Mouse (Mus musculus): Measurements from ENCODE around the gene Bcr. TPM values are rescaled to one million over a fixed set of nuclear protein-coding genes. Genes with fewer than 3 reads are reported as not detected.

Bcr gene
- total RNA-seq, 2 experiments from 2014 or later, result 9.1 to 14.1 TPM

DNA sequence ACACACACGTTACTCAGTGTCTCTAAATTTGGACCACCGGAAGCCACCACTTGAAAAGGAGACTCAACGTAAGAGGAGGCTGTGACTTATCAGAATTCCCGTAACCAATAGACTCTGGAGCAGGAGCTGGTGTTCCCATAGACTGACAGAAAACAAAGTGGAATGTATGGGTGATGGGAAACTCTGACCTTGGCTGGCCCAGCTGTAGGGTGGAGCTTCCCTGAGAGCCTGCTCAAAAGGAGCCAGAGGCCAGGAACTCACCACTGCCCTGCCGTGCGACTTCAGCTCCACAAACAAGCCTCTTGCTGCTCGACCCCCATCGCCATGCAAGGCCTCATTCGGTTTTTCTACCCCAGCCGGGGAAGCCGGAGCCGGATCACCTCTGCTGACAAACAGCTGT lies 113.3 kb downstream of the Bcr start:
- ATAC-seq (ENCODE audit: poor library complexity, severe bottlenecking), result no peak

DNA sequence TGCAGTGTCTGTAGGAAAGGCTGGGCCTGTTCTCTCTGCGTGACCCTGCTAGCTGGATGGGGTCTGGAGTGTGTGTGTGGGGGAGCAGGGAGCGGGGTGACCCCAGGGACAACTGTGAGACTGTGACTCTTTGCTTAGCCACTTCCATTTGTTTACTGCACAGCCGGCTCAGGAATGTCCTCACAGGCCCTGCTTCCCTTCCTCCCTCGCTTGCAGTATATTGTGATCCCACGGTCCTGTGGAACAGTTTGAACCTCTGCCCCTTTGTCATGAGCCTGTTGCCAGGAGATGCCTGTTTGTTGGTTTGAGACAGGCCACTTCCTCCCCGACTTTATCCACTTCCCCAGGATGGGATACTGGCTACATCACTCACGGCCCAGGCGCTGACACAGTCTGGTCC lies 116.1 kb downstream of the Bcr start:
- ATAC-seq (ENCODE audit: poor library complexity, severe bottlenecking), result no peak

DNA sequence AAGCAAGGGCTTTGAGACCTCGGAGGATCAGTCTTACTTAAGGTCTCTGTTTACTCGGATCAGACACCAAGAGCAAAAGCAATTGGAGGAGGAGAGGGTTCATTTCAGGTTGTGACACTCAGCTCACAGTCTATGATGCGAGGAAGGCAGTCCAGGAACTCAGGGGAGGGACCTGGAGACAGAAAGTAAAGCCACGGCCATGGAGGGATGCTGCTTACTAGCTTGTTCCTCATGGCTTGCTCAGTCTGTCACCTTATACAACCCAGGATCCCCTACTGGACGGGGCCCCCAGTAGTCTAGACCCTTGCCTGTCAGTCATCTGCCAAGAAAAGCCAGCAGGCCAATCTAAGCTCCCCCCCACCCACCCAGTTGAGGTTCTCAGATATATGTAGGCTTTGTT lies 118.5 kb downstream of the Bcr start:
- ATAC-seq (ENCODE audit: poor library complexity, severe bottlenecking), result no peak

DNA sequence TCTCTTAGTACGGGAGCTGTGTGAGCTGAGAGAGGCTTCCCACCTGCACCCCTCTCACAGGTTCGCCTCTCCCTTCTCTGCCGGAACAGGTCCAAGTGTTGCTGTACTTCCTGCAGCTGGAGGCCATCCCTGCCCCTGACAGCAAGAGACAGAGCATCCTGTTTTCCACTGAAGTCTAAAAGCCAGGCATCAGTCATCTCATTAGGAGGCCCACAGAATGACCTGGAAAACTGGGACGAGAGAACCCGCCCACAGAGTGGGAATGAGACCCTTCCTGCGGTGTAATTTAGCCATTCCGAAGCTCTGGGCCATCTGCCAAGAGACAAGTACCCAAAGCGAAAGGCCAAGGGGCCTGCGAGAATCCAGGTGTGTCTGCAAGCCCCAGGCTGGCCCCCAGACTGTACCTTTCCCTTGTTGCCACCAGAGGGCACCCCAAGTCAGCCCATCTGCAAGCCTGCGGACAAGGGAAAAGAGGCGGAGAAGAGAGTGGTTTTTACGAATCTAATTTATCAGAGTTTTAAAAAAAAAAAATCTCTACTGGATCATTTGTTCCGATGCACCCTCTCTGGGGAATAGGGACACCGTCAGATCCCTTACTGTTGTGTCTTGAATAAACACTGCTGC lies 121.9 kb downstream of the Bcr start:
- peak; percentile 83 for ATAC-seq (ENCODE audit: poor library complexity, severe bottlenecking)

DNA sequence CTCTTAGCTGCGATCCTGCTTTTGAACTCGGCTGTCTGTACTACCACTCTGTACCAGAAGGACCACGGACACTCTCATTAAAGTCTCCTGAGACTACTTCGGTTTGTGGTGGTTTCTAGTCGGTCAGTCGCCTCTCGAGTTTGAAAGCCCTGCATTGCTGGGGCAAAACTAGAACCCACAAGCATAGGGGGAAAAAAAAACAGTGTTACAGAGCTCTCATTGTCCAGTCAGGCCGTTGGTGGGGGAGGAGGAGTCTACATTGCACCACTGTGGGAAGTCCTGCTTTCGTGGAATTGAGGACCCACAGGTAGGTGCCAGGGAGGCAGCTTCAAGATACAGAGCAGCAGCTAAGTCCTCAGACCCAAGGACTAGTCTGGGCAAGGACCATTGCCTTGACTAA lies 124.4 kb downstream of the Bcr start:
- ATAC-seq (ENCODE audit: poor library complexity, severe bottlenecking), result no peak

DNA sequence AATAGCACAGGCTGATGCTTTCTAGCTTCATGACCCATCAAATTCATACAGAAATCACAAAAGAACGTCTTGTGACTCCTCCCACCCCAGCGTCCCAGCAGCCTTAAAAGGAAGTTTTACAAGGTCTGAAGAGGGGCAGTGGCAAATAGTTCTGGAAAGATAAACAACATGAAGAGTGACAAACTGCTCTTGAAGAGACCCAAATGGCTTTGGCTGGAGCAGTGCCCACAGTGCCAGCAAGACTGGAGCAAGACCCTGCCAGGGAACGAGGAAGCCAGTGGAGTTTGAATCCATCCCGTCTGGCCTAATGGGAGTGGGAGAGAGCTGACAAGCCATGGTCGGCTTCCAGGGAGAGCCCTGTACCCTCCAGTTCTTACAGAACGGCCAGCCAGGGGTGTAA lies 126.2 kb downstream of the Bcr start:
- no peak for ATAC-seq (ENCODE audit: poor library complexity, severe bottlenecking)

DNA sequence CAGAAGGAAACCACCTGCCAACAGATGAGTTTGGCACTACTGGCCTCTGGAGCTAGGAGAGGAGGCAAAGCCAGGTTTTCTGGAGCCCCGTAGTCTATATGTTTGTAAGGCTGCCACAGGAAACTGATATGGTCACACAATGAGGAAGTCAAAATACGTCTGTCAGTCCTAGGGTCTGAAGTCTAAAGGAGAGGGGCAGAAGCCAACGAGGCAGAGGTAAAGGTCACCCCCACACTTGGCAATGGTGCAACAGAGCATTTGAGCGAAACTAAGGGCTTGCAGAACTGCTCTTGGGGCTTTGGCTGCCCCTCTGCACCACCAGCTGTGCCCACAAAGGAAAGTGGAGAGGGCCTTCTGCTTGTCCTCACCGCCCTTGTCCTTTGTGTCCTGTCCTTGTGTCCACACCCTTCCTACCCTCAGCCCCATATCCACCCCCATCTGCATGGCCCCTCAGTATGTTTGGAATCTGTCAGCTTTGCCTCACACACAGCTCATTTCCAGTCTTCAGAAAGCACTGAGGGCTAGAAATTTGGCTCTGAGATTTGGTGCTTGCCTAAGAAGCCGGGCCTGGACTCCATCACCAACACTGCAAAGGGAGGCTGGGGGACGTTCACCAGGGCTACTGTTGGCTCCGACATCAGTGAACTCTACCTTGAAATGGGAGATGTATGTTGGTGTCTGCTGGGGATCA lies 127.1 kb downstream of the Bcr start:
- peak; percentile 47 for ATAC-seq (ENCODE audit: poor library complexity, severe bottlenecking)

DNA sequence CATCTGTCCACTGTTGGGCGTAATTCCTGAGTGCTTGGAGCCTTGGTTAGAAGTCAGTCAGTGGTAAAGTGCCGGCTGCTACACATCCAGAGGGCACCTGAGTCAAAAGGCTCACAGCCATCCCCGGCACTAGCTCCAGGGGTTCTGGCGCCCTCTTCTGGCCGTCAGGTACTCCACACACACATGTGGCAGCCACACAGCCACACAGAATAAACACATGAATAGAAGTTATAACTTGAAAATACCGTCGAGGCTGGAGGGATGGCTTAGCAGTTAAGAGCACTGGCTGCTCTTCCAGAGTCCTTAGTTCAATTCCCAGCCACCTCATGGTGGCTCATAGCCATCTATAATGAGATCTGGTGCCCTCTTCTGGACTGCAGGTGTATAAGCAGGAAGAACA lies 131.3 kb downstream of the Bcr start:
- peak; percentile 75 for ATAC-seq (ENCODE audit: poor library complexity, severe bottlenecking)

DNA sequence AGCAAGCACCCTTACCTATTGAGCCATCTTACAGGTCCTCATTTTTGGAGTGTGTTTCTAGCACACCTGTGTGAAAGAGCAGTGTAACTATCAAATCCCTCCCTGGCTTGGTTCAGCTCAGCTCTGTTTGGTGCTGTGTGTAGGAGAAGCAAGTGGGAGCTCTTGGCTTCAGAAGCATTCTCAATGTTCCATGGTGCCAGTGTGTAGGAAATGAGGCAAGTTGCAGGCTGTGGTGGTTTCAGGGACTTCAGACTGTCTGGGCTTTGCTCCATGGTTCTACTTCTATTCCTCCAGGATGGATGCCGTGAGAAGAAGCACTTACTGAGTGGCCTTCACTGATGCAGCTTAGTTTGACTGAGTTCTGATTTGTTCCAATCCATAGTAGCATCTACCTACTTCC lies 137.4 kb downstream of the Bcr start:
- no peak for ATAC-seq (ENCODE audit: poor library complexity, severe bottlenecking)

DNA sequence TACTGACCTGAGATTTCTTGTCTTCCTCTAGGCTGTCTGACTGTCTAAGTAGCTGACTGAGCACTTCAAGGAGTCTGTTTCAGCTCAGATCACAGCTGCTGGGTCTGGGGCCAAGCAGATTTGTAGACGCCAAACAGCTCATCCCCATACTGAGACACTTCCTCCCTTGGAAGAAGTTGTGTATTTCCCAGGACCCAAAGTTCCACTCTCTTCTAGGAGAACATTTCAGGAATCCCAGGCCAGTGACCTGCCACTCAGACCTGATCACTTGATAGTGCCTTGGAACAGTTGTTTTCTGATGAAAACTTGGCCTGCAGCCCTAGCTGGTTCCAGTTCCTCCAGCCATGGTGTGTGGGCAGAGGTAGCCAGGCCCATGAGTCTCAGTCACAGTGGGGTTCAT lies 140.3 kb downstream of the Bcr start:
- ATAC-seq (ENCODE audit: poor library complexity, severe bottlenecking), result no peak

DNA sequence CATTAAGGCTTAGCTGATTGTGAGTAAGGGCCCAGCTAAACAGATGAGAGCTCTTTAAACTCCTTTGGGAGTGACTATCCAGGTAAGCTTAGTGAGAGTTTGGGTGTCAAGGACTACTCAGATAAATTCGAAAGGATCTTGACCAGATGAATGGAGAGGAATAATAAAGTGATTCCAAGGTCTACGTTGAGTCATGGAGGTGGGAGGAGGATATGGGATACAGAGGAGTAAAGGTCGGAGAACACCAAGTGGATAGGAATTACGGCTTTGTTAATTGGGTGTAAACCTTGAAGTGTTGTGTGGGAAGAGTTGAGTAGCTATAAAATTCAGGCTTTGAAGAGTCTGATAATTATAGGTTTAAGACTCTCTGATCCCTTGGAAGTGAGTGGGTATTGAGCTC lies 145.8 kb downstream of the Bcr start:
- no peak for ATAC-seq (ENCODE audit: poor library complexity, severe bottlenecking)

DNA sequence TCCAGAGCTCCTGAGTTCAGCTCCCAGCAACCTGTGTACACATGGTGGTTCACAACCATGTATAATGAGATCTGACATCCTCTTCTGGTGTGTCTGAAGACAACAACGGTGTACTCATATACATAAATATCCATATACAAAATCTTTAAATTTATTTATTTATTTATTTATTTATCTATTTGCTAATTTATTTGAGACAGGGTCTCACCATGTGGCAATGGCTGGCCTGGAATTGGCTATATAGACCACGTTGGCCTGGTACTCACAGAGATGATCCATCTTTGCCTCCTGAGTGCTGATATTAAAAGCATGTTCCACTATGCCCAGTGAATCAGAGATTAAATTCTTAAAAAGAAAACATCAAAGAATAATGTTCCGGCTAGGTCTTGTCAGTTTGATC lies 150.4 kb downstream of the Bcr start:
- ATAC-seq (ENCODE audit: poor library complexity, severe bottlenecking), result no peak

DNA sequence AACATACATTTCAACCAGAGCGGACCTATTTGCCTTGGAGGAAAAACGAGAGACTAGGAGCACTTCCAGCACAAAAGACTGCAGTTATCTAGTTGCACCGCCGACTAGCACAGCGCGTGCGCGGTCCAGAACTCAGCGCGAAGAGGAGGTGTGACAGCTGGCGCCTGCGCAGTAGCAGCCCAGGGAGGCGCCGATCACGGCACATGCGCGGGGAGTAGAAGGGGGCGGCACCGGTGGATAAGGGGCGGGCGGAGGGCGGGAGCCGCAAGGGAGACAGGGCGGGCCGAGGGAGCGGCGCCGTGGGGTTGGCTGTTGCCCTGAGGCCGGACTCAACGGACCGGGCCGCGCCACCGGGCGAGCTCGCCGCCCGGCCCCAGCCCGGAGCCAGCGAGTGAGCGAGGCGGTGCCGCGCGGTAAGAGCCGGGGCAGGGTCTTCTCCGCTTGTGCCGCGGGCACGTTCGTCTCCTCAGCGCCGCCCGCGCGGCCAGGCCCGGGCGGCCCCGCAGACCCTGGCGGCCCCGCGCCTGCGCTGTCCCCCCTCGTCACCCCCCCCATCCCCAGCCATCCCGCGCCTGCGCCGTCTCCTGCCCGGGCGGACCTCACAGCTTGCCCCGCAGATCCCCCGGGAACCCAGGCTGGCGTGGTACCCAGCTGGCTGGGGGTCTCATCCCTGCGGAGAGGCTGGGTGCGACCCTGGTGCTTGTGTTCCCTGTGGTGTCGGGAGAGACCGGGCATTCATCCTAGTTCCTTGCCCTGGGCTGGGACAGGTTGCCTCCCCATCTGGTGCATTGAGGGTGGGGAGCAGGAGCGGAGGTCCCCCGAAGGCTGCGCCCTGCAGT lies 151.6 kb downstream of the Bcr start, which contains the start of gene Specc1l:
Gene Specc1l (plus strand): TSS at position 267 of the 839 bp plus-strand sequence.
- peak; percentile 99 for ATAC-seq (ENCODE audit: poor library complexity, severe bottlenecking)

DNA sequence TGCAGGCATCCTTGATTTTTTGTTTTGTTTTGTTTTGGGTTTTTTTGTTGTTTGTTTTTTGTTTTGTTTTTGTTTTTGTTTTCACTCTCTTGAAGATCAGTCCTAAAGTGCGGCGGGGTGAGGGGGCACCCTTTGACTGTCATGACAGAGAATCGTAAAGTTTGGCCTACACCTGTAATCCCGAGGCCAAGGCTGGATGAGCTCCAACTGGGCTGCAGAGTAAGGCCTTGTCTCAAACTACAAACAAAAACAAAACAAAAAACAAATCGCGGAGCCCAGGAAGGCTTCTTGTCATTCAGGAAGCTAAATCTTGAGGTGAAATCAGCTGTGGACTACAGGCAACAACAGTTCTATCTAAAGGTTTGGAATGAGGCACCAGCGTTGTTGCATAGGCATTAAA lies 152.6 kb downstream of the Bcr start:
- no peak for ATAC-seq (ENCODE audit: poor library complexity, severe bottlenecking)

DNA sequence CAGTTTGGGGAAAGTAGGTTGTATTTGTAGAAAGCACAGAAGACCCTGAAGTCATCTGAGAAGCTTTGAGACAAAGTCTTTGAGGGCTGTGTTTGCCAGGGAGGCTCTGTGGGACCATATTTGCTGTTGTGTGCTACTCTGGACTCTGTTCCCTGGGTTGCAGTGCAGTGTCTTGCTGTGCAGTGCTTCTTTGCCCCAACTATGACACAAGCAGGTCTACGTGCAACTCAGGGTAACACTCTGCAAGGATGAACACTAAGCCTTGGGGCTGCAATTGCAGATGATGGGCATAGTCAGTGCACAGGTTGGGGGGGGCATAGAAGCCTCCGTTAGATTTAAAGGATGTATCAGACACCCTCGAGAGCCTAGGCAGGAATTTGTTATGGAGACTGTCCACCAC lies 160.3 kb downstream of the Bcr start:
- no peak for ATAC-seq (ENCODE audit: poor library complexity, severe bottlenecking)

DNA sequence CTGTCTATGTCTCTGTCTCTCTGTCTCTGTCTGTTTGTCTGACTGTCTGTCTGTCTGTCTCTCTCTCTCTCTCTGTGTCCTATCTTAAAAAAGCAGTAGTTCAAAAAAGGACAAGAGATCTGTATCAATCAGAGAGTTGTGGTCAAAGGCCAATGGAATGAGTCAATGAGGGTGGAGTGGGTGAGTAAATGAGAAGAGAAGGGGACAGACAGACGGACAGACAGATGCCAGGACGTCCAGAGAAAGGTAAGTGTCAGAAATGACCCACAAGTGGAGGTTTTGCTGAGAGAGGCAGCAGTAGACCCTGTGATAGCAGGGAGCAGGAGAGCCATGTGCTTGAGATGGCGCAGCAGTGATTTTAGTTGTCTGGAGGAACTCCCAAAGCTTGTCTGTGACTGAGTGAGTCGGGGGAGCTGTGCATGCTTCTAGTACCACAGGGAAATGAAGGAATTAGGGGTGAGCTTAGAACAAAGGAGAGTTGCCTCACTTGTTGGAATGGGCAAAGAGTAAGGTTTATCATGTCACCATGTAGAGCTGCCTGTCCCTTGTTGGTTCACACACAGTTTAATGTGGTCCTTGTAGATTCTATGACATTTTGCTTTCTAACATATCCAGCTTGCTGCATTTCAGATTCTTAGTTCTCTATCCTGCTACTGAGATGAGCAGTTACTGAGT lies 161.7 kb downstream of the Bcr start:
- ATAC-seq (ENCODE audit: poor library complexity, severe bottlenecking), result no peak

DNA sequence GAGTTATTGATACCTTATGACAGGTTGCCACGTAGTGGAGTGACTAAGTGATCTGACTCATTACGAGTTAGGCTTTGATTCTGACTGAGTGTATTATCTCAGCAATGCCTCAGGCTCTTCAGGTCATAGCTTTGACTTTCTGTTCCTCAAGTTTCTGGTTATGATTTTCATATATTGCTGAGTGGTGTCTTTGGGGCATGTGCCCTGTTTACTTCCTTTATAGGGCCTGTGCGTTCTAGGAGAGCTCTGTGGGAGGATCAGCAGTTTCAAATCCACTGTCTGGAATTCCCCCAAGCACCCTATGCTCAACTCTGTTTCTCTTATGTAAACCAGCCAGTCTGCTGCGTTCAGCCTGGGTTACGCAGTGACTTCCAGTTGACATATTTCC lies 162.2 kb downstream of the Bcr start:
- peak; percentile 87 for ATAC-seq (ENCODE audit: poor library complexity, severe bottlenecking)

DNA sequence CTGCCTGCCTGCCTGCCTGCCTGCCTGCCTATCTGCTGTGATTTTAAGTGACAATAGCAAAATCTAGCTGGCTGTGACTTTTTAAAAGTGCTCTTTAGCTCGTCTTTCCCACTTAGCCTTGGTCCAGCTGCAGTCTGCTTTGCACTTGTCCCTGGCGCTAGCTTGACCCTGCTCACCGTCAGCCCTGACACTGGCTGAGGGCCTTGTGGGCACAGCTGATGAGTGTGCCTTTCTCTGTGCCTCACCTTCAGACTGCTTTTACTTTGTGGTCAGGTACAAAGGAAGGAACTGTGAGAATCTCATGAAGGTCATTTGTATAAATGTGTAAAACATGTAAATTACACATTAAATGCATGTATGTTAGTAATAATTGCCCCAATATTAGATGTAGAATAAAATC lies 163.8 kb downstream of the Bcr start:
- no peak for ATAC-seq (ENCODE audit: poor library complexity, severe bottlenecking)

DNA sequence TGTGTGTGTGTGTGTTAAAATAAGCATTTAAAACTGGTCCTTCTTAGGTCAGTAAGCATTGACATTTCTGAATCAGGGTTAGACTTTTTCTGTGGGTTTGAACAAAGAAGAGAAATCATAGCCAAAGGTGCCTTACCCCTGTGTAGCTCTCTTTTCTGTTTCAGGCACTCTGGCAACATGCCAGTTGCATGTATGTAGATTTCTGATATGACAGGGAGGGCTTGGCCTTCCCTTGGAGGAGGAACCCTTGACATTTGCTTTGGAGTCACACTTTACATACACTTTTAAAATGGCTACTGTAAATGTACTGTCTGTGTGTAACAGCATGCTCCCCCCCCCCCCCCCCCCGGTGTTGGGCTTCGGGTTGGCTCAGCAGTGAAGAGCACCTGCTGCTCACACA lies 164.2 kb downstream of the Bcr start:
- no peak for ATAC-seq (ENCODE audit: poor library complexity, severe bottlenecking)

DNA sequence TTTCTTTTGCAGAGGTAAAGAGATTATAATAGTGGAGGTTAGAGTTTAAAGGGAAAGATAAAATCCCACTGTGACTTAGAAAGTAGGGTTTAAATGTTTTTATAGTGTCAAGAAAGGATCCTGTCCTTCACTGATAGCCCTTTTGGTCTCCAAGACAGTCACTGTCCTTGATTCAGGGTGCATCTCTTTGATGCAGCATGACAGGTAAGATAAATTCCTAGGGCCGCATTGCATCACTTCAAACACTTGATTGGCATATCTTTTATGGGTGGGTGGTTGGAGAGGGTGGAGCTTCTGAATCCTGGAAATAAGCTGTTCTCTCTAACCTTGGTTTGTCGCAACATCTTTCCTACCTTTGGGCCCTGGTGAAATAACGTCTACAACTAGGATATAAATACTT lies 167.0 kb downstream of the Bcr start:
- ATAC-seq (ENCODE audit: poor library complexity, severe bottlenecking), result no peak

DNA sequence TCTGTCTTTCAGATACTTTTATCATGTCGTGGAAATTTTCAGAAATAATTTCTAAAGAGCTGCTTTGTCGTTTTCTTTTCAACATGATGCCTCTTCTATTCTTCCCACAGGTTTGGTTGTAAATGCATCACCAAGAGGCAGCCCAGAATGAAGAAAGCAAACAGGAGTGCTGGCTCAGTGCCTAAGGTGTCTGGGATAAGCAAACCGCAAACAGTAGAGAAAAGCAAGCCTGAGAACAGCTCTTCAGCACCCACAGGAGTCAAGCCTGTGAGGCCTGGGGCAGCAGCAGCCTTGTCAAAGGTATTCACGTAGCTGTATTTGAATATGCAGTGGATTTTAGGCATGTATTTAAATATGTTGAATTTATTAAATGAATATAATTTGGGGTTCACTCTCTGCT lies 170.2 kb downstream of the Bcr start:
- no peak for ATAC-seq (ENCODE audit: poor library complexity, severe bottlenecking)

All from megakaryocyte, adult 5-6 weeks (primary cell).